Mouse (Mus musculus): ENCODE measurements around the gene Tpk1. TPM values are rescaled to one million over a fixed set of nuclear protein-coding genes. Genes with fewer than 3 reads are reported as not detected.

Gene Tpk1
- total RNA-seq, 2 experiments from 2014 or later: 1.8 to 2.1 TPM

GRCm38 (mm10) chr6:43504609-43505230 is 161.4 kb downstream of the Tpk1 start:
- TF ChIP-seq CTCF (IDR thresholded peaks at IDR 0.05): no peak
- Histone ChIP-seq H3K4me3 (no peak overlapping the region), H3K27ac (no peak overlapping the region)
- no peak for DNase-seq
- intact Hi-C loops (cut with DNase I): no loop called here

GRCm38 (mm10) chr6:43492367-43492766 is 173.7 kb downstream of the Tpk1 start:
- peak; percentile 32; the same call in 1 of the 2 replicates for TF ChIP-seq CTCF (IDR thresholded peaks at IDR 0.05)
- intact Hi-C loops (cut with DNase I): no loop called here
- H3K4me3 ChIP-seq: no peak overlapping the region
- H3K27ac ChIP-seq: no peak overlapping the region
- no peak for DNase-seq

GRCm38 (mm10) chr6:43486691-43487090 is 179.4 kb downstream of the Tpk1 start:
- intact Hi-C loops (cut with DNase I): no loop called here

GRCm38 (mm10) chr6:43480687-43481086 is 185.4 kb downstream of the Tpk1 start:
- intact Hi-C loops (cut with DNase I): no loop called here
- Histone ChIP-seq H3K4me3 (no peak overlapping the region), H3K27ac (no peak overlapping the region)
- no peak for DNase-seq
- TF ChIP-seq CTCF (IDR thresholded peaks at IDR 0.05): no peak

More at GRCm38 (mm10) chr6:43486691-43487090, 179.4 kb downstream of the Tpk1 start:
- Histone ChIP-seq H3K27ac (no peak overlapping the region), H3K4me3 (no peak overlapping the region)
- TF ChIP-seq CTCF (IDR thresholded peaks at IDR 0.05): no peak
- no peak for DNase-seq

- Histone ChIP-seq H3K4me3 (no peak overlapping the region), H3K27ac (no peak overlapping the region)
- DNase-seq: no peak
- intact Hi-C loops (cut with DNase I): no loop called here
- TF ChIP-seq CTCF (IDR thresholded peaks at IDR 0.05): no peak
Observed at GRCm38 (mm10) chr6:43478810-43479209, 187.3 kb downstream of the Tpk1 start.

GRCm38 (mm10) chr6:43476406-43476805 is 189.7 kb downstream of the Tpk1 start:
- DNase-seq: no peak
- no peak for TF ChIP-seq CTCF (IDR thresholded peaks at IDR 0.05)
- Histone ChIP-seq H3K4me3 (no peak overlapping the region), H3K27ac (no peak overlapping the region)
- intact Hi-C loops (cut with DNase I): no loop called here

GRCm38 (mm10) chr6:43475921-43476320 is 190.2 kb downstream of the Tpk1 start:
- no peak for TF ChIP-seq CTCF (IDR thresholded peaks at IDR 0.05)
- no peak for DNase-seq
- intact Hi-C loops (cut with DNase I): no loop called here
- no peak overlapping the region for H3K4me3 ChIP-seq
- H3K27ac ChIP-seq: no peak overlapping the region

- DNase-seq: no peak
- Histone ChIP-seq H3K4me3 (no peak overlapping the region), H3K27ac (no peak overlapping the region)
- intact Hi-C loops (cut with DNase I): no loop called here
- no peak for TF ChIP-seq CTCF (IDR thresholded peaks at IDR 0.05)
Observed at GRCm38 (mm10) chr6:43471556-43471955, 194.5 kb downstream of the Tpk1 start.

- H3K27ac ChIP-seq: no peak overlapping the region
- TF ChIP-seq CTCF (IDR thresholded peaks at IDR 0.05): no peak
- DNase-seq: no peak
- intact Hi-C loops (cut with DNase I): no loop called here
- H3K4me3 ChIP-seq: no peak overlapping the region
Observed at GRCm38 (mm10) chr6:43468821-43469594, 197.1 kb downstream of the Tpk1 start.

- Histone ChIP-seq H3K4me3 (no peak overlapping the region), H3K27ac (no peak overlapping the region)
- TF ChIP-seq CTCF (IDR thresholded peaks at IDR 0.05): no peak
- intact Hi-C loops (cut with DNase I): no loop called here
- no peak for DNase-seq
Observed at GRCm38 (mm10) chr6:43462849-43463369, 203.2 kb downstream of the Tpk1 start.

GRCm38 (mm10) chr6:43462189-43462848 is 203.8 kb downstream of the Tpk1 start:
- no peak overlapping the region for H3K4me3 ChIP-seq
- no peak for TF ChIP-seq CTCF (IDR thresholded peaks at IDR 0.05)

GRCm38 (mm10) chr6:43459082-43459481 is 207.0 kb downstream of the Tpk1 start:
- no peak for DNase-seq
- TF ChIP-seq CTCF (IDR thresholded peaks at IDR 0.05): no peak
- intact Hi-C loops (cut with DNase I): no loop called here
- no peak overlapping the region for H3K27ac ChIP-seq
- no peak overlapping the region for H3K4me3 ChIP-seq

More at GRCm38 (mm10) chr6:43462189-43462848, 203.8 kb downstream of the Tpk1 start:
- intact Hi-C loops (cut with DNase I): no loop called here
- no peak overlapping the region for H3K27ac ChIP-seq
- DNase-seq: no peak

GRCm38 (mm10) chr6:43457989-43458388 is 208.1 kb downstream of the Tpk1 start:
- no peak for TF ChIP-seq CTCF (IDR thresholded peaks at IDR 0.05)
- intact Hi-C loops (cut with DNase I): no loop called here
- no peak for DNase-seq

More at GRCm38 (mm10) chr6:43457989-43458388, 208.1 kb downstream of the Tpk1 start:
- Histone ChIP-seq H3K4me3 (no peak overlapping the region), H3K27ac (no peak overlapping the region)
